Mouse (Mus musculus) midbrain, embryonic 14.5 days (tissue): ENCODE data around the gene Olfr1215. TPM values are rescaled to one million over a fixed set of nuclear protein-coding genes. Genes with fewer than 3 reads are reported as not detected.
"Not testable (repeated sequence)": the region's sequence is repeated elsewhere in the genome, so short reads cannot be mapped to it uniquely, and the experiment has no call there.

Experiments
- ATAC-seq: fragments of 200-750 bp; cut with Nextera tagmentation; 2 replicates; pipeline ENCODE4 v1.8.0; 2017; ENCODE audit warnings: moderate number of reproducible peaks, moderate library complexity; ENCODE audit not compliant: low FRiP score, low TSS enrichment
- DNase-seq: peaks from one replicate; pipeline ENCODE4 v3.0.0-alpha.2; 2015
- H3K27ac ChIP-seq: fragments of 300-500 bp; sonication (generic); replicated peaks from 2 replicates; pipeline ENCODE4 v1.5.1; 2014; ENCODE audit warnings: mild to moderate bottlenecking, low read depth, low read length, moderate library complexity
- H3K27me3 ChIP-seq: fragments of 300-500 bp; sonication (generic); 2 replicates; pipeline ENCODE4 v1.6.1; 2014; ENCODE audit warnings: low read length, control low read depth, mixed read lengths; ENCODE audit not compliant: control insufficient read depth, insufficient read depth
- H3K36me3 ChIP-seq: fragments of 300-500 bp; sonication (generic); 2 replicates; pipeline ENCODE4 v1.6.1; 2014; ENCODE audit warnings: low read length, control low read depth; ENCODE audit not compliant: control insufficient read depth, insufficient read depth
- H3K4me1 ChIP-seq: fragments of 300-500 bp; sonication (generic); 2 replicates; pipeline ENCODE4 v1.6.1; 2014; ENCODE audit warnings: mild to moderate bottlenecking, antibody characterized with exemption, low read length, control low read depth; ENCODE audit not compliant: control insufficient read depth, insufficient read depth
- H3K4me2 ChIP-seq: fragments of 300-500 bp; sonication (generic); 2 replicates; pipeline ENCODE4 v1.6.1; 2014; ENCODE audit warnings: mild to moderate bottlenecking, low read length, moderate library complexity
- H3K4me3 ChIP-seq: fragments of 300-500 bp; sonication (generic); replicated peaks from 2 replicates; pipeline ENCODE4 v1.5.1; 2014; ENCODE audit warnings: low read depth, low read length
- H3K9ac ChIP-seq: fragments of 300-500 bp; sonication (generic); replicated peaks from 2 replicates; pipeline ENCODE4 v1.6.1; 2014; ENCODE audit warnings: mild to moderate bottlenecking, low read length, moderate library complexity
- H3K9me3 ChIP-seq: fragments of 300-500 bp; sonication (generic); 2 replicates; pipeline ENCODE4 v1.6.1; 2016; ENCODE audit warnings: low read length, control low read depth, mixed read lengths; ENCODE audit not compliant: control insufficient read depth
- WGBS: fragments of 180-500 bp; shearing (Covaris S2); extraction: QIAGEN DNeasy Blood & Tissue Kit; methylation state at CpG from one replicate; pipeline ENCODE4 v1.1.7; 2014; 5-methylcytosine and 5-hydroxymethylcytosine counted together
- polyA plus RNA-seq: library from polyadenylated mRNA; unstranded; fragments of >200 nt; fragmentation: Nextera tagmentation; extraction: Ambion mirVana; gene quantifications from 2 replicates; pipeline ENCODE4 v1.2.1, GENCODE M21; 2014

Olfr1215 gene
- not detected in 2 replicates for polyA plus RNA-seq

- H3K4me1 ChIP-seq: no peaks in the 10 kb centered on the region
- H3K9me3 ChIP-seq: no peaks in the 10 kb centered on the region
- no peak for DNase-seq
- H3K4me3 ChIP-seq: no peak within 1 kb of the TSS
- no peaks in the 10 kb centered on the region for H3K36me3 ChIP-seq
- WGBS: 77% methylated on average over 2 of the region's 2 CpGs
- H3K9ac ChIP-seq: no peak within 1 kb of the TSS
- H3K27ac ChIP-seq: no peak within 1 kb of the TSS
- no peaks in the 10 kb centered on the region for H3K27me3 ChIP-seq
- ATAC-seq: no peak
- H3K4me2 ChIP-seq: no peak within 1 kb of the TSS
Measured at GRCm38 (mm10) chr2:89006873-89007272, at the start of gene Olfr1215. Gene Olfr1215 (minus strand): TSS chr2:89006973.

- no peaks in the 10 kb centered on the region for H3K4me1 ChIP-seq
- no peak for ATAC-seq
- no peak within 1 kb of the TSS for H3K9ac ChIP-seq
- no peak within 1 kb of the TSS for H3K27ac ChIP-seq
- no peak for DNase-seq
- no peaks in the 10 kb centered on the region for H3K27me3 ChIP-seq
- no peaks in the 10 kb centered on the region for H3K9me3 ChIP-seq
- no peaks in the 10 kb centered on the region for H3K36me3 ChIP-seq
- WGBS: 76% methylated on average over 2 of the region's 2 CpGs
- no peak within 1 kb of the TSS for H3K4me3 ChIP-seq
- no peak within 1 kb of the TSS for H3K4me2 ChIP-seq
Measured at GRCm38 (mm10) chr2:89031965-89032364, 25.2 kb upstream of the Olfr1215 start, which contains the start of gene Olfr1217. Gene Olfr1217 (minus strand): TSS chr2:89032065.

GRCm38 (mm10) chr2:89021436-89021835 lies 14.7 kb upstream of the Olfr1215 start:
- not testable (repeated sequence) for H3K9ac ChIP-seq, H3K27me3 ChIP-seq, H3K9me3 ChIP-seq, H3K4me2 ChIP-seq, DNase-seq, H3K27ac ChIP-seq, H3K4me3 ChIP-seq, H3K36me3 ChIP-seq, ATAC-seq, H3K4me1 ChIP-seq
- WGBS: 70% methylated on average over 3 of the region's 3 CpGs

- no peaks in the 10 kb centered on the region for H3K36me3 ChIP-seq
- no peaks in the 10 kb centered on the region for H3K27me3 ChIP-seq
- H3K9me3 ChIP-seq: no peaks in the 10 kb centered on the region
- ATAC-seq (no peak), DNase-seq (no peak)
- WGBS: 85% methylated on average over 1 of the region's 1 CpGs
- H3K27ac ChIP-seq: no peak within 1 kb of the TSS
- H3K4me1 ChIP-seq: no peaks in the 10 kb centered on the region
- H3K4me2 ChIP-seq: no peak within 1 kb of the TSS
- H3K4me3 ChIP-seq: no peak within 1 kb of the TSS
- no peak within 1 kb of the TSS for H3K9ac ChIP-seq
Measured at GRCm38 (mm10) chr2:89018240-89018639, 11.5 kb upstream of the Olfr1215 start, which contains the start of gene Olfr1216. Gene Olfr1216 (minus strand): TSS chr2:89018340.

GRCm38 (mm10) chr2:88992553-88992952 lies 14.2 kb downstream of the Olfr1215 start, which contains the start of gene Olfr1214:
Gene Olfr1214 (minus strand): TSS chr2:88992653.
- Histone ChIP-seq H3K4me1 (no peaks in the 10 kb centered on the region), H3K4me3 (no peak within 1 kb of the TSS), H3K9me3 (no peaks in the 10 kb centered on the region), H3K27ac (no peak within 1 kb of the TSS), H3K27me3 (no peaks in the 10 kb centered on the region), H3K36me3 (no peaks in the 10 kb centered on the region), H3K4me2 (no peak within 1 kb of the TSS), H3K9ac (no peak within 1 kb of the TSS)
- DNase-seq (no peak), ATAC-seq (no peak)
- whole genome bisulfite sequencing: 88% methylated on average over 1 of the region's 1 CpGs

- Histone ChIP-seq H3K27me3 (no peaks in the 10 kb centered on the region), H3K36me3 (no peaks in the 10 kb centered on the region), H3K27ac (no peak within 1 kb of the TSS), H3K4me2 (no peak within 1 kb of the TSS), H3K9ac (no peak within 1 kb of the TSS), H3K9me3 (no peaks in the 10 kb centered on the region), H3K4me1 (no peaks in the 10 kb centered on the region), H3K4me3 (no peak within 1 kb of the TSS)
- no peak for ATAC-seq
- 80% methylated on average over 1 of the region's 1 CpGs for WGBS
- DNase-seq: no peak
Measured at GRCm38 (mm10) chr2:88980181-88980580, 26.6 kb downstream of the Olfr1215 start, which contains the start of gene Gm13762. Gene Gm13762 (minus strand): TSS chr2:88980281.

- ATAC-seq (no peak), DNase-seq (no peak)
- Histone ChIP-seq H3K36me3 (no peaks in the 10 kb centered on the region), H3K4me2 (no peak within 1 kb of the TSS), H3K4me3 (no peak within 1 kb of the TSS), H3K4me1 (no peaks in the 10 kb centered on the region), H3K9me3 (no peaks in the 10 kb centered on the region), H3K27me3 (no peaks in the 10 kb centered on the region), H3K9ac (no peak within 1 kb of the TSS), H3K27ac (no peak within 1 kb of the TSS)
Measured at GRCm38 (mm10) chr2:88953669-88954068, 53.1 kb downstream of the Olfr1215 start, which contains the start of gene Olfr1212. Gene Olfr1212 (plus strand): TSS chr2:88953969.

Other genes with a start within 250 kb of the Olfr1215 start
- not detected in 2 replicates for gene Olfr1199, start 246.5 kb downstream of the Olfr1215 start, polyA plus RNA-seq
- gene Olfr1200, start 236.5 kb downstream of the Olfr1215 start, polyA plus RNA-seq: not detected in 2 replicates
- not detected in 2 replicates for gene Olfr1201, start 213.9 kb downstream of the Olfr1215 start, polyA plus RNA-seq
- not detected in 2 replicates for gene Olfr1202, start 192.5 kb downstream of the Olfr1215 start, polyA plus RNA-seq
- gene Olfr1205, start 177.2 kb downstream of the Olfr1215 start, polyA plus RNA-seq: not detected in 2 replicates
- not detected in 2 replicates for gene Olfr1204, start 157.7 kb downstream of the Olfr1215 start, polyA plus RNA-seq
- not detected in 2 replicates for gene Olfr1206, start 143.7 kb downstream of the Olfr1215 start, polyA plus RNA-seq
- not detected in 2 replicates for gene Olfr1208, start 104.7 kb downstream of the Olfr1215 start, polyA plus RNA-seq
- gene Olfr1209, start 91.8 kb downstream of the Olfr1215 start, polyA plus RNA-seq: not detected in 2 replicates
- gene Olfr1211, start 68.9 kb downstream of the Olfr1215 start, polyA plus RNA-seq: not detected in 2 replicates
- not detected in 2 replicates for gene Olfr1212, start 53.0 kb downstream of the Olfr1215 start, polyA plus RNA-seq
- not detected in 2 replicates for gene Gm13762, start 26.7 kb downstream of the Olfr1215 start, polyA plus RNA-seq
- not detected in 2 replicates for gene Olfr1214, start 14.3 kb downstream of the Olfr1215 start, polyA plus RNA-seq
- not detected in 2 replicates for gene Olfr1216, start 11.4 kb upstream of the Olfr1215 start, polyA plus RNA-seq
- not detected in 2 replicates for gene Olfr1217, start 25.1 kb upstream of the Olfr1215 start, polyA plus RNA-seq
- not detected in 2 replicates for gene Olfr1218, start 54.2 kb upstream of the Olfr1215 start, polyA plus RNA-seq
- not detected in 2 replicates for gene Olfr1219, start 76.5 kb upstream of the Olfr1215 start, polyA plus RNA-seq
- gene Olfr1220, start 99.9 kb upstream of the Olfr1215 start, polyA plus RNA-seq: not detected in 2 replicates
- not detected in 2 replicates for gene Olfr1221, start 110.3 kb upstream of the Olfr1215 start, polyA plus RNA-seq
- not detected in 2 replicates for gene Olfr1222, start 126.1 kb upstream of the Olfr1215 start, polyA plus RNA-seq
- not detected in 2 replicates for gene Olfr1223, start 144.6 kb upstream of the Olfr1215 start, polyA plus RNA-seq
- gene Olfr1224-ps1, start 157.1 kb upstream of the Olfr1215 start, polyA plus RNA-seq: not detected in 2 replicates
- not detected in 2 replicates for gene Olfr1225, start 167.7 kb upstream of the Olfr1215 start, polyA plus RNA-seq
- not detected in 2 replicates for gene Olfr1226, start 193.1 kb upstream of the Olfr1215 start, polyA plus RNA-seq
- gene Olfr1228, start 247.1 kb upstream of the Olfr1215 start, polyA plus RNA-seq: not detected in 2 replicates